Mouse (Mus musculus) B cell, adult 67 days (primary cell): ENCODE data around the gene Dtx2. TPM values are rescaled to one million over a fixed set of nuclear protein-coding genes. Genes with fewer than 3 reads are reported as not detected.

Source experiments
- total RNA-seq, 2 experiments: library from RNA; stranded (reverse); gene quantifications; 4 replicates each; pipeline ENCODE4 v1.2.4; 2023

The Dtx2 gene
- 10 to 100 TPM; 35.6 to 36.0 TPM for total RNA-seq

GRCm38 (mm10) chr5:135994725-135995687 lies at the start of gene Dtx2:
TSS of gene Dtx2 (plus strand) at chr5:135994800.

DNA sequence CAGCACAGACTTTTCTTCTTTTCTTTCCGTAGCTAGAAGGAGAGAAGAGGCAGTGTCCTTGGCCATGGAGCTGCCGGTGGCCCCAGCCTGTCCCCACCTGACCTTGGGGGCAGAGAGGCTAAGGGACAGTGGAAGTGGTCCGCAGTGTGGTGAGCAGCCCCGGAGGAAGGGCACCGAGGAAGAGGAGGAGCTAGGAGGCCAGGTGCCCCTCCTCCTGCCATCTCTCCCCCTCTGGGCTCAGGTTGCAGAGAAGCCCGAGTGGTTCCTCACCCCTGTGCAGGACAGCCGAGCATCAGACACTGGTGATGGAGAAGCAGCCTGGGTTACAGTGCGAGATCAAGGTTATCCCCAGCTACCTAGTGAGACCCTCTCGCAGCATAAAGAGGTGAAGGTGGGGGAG lies 20.2 kb upstream of the Dtx2 start, which contains the start of gene Ssc4d:
Gene Ssc4d (minus strand): TSS at position 167 of the 400 bp plus-strand sequence.

GRCm38 (mm10) chr5:135979904-135980303 lies 14.7 kb upstream of the Dtx2 start, which contains the start of gene Zp3:
TSS of gene Zp3 (plus strand) at chr5:135980099.

GRCm38 (mm10) chr5:136038258-136039214 lies 43.9 kb downstream of the Dtx2 start, which contains the start of gene Upk3b:
TSS of gene Upk3b (plus strand) at chr5:136038496.

DNA sequence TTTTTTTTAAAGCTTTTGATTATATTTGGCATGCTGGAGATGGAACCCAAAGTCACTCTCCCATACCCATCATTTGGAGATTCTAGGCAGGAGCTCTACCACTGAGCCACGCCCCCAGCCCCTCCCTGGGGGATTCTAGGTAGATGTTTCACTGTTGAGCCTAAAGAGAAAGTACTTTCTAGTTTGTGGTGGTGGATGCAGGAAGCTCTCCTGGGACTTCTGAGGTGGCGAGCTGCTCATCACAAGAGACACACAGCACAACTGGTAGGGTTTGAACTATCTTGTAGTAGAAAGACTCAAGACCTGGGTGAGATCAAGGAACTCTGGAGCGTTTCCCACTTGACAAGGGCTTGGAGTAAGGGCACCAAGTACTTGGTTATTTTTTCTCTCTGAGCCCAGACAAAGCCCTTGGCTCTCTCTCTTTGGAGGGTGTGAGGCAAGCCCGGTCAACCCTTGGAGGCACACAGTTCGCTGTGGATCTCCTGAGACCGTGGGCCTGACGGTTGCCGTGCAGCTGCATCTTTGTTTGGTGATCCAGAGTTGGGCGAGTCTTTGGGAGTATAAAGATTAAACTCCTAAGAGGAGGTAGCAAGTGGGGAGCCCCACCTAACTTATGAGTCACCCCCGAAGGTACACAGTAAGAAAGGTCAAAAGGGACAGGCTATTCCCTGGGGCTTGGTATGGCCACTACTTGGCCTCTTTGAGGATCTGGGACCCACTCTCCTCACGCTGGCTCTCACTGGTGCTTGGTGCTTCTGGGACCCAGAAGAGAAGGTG lies 59.9 kb downstream of the Dtx2 start, which contains the start of gene Upk3bl:
Gene Upk3bl (plus strand): TSS at position 192 of the 777 bp plus-strand sequence.

Other genes with a start within 250 kb of the Dtx2 start
- gene Styxl1, start 216.4 kb upstream of the Dtx2 start, total RNA-seq, result not detected
- 100 to 1,000 TPM; 153 to 177 TPM for gene Mdh2, start 216.3 kb upstream of the Dtx2 start, total RNA-seq
- not detected for gene Srrm3, start 187.9 kb upstream of the Dtx2 start, total RNA-seq
- gene Hspb1, start 106.9 kb upstream of the Dtx2 start, total RNA-seq, result 1 to 10 TPM in 1 of 2 experiments, not detected in 1; 1.7 TPM
- gene Ywhag, start 60.2 kb upstream of the Dtx2 start, total RNA-seq, result 100 to 1,000 TPM; 100 to 105 TPM
- 1 to 10 TPM in 1 of 2 experiments, under 1 TPM in 1; 0.80 to 2.8 TPM for gene Ssc4d, start 20.3 kb upstream of the Dtx2 start, total RNA-seq
- gene Zp3, start 14.7 kb upstream of the Dtx2 start, total RNA-seq, result not detected
- gene Upk3b, start 43.7 kb downstream of the Dtx2 start, total RNA-seq, result under 1 TPM; 0.50 to 0.64 TPM
- not detected for gene Upk3bl, start 59.7 kb downstream of the Dtx2 start, total RNA-seq
- 10 to 100 TPM; 12.1 to 21.2 TPM for gene Rasa4, start 89.1 kb downstream of the Dtx2 start, total RNA-seq
- gene Polr2j, start 121.8 kb downstream of the Dtx2 start, total RNA-seq, result 10 to 100 TPM; 79.3 to 86.2 TPM
- 10 to 100 TPM; 31.9 to 33.3 TPM for gene Lrwd1, start 141.3 kb downstream of the Dtx2 start, total RNA-seq
- 10 to 100 TPM; 16.6 to 20.9 TPM for gene Alkbh4, start 141.3 kb downstream of the Dtx2 start, total RNA-seq
- 10 to 100 TPM; 68.9 to 71.4 TPM for gene Orai2, start 175.9 kb downstream of the Dtx2 start, total RNA-seq
- gene Prkrip1, start 204.2 kb downstream of the Dtx2 start, total RNA-seq, result 10 to 100 TPM; 28.0 to 31.5 TPM